Mouse (Mus musculus) adrenal gland, adult (tissue): ENCODE measurements around the gene Mipep.

ENCODE experiments used
- DNase-seq, 2 experiments: peaks; one replicate each; pipeline ENCODE4 v3.0.0; 2022 to 2023; ENCODE audit warnings: low spot score in 1 of 2; ENCODE audit not compliant: inconsistent age in 2 of 2

The Mipep gene

GRCm38 (mm10) chr14:60799762-60800728, 15.7 kb downstream of the Mipep start:
- peak in 1 of 2 experiments; percentile 71 for DNase-seq

GRCm38 (mm10) chr14:60802026-60802425, 17.7 kb downstream of the Mipep start:
- no peak for DNase-seq

DNA sequence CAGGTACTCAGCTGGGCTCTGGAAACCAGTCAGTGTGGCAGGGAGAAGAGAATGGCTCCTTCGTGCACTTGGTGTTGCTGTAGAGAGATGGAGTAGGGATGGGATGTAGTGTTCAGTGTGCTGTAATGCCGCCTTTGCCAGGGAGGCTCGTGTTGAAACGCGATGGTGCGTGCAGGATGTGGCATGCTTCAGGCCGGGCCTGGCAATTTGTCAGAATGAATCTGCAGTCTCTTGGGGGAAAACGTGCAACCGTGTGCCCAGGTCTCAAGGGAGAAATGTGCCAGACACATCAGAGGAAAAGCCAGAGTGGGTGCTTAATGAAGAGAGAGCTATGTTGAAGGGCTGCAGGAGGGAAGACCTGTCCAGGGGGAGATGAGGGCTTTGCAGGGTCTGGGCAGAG, 20.6 kb downstream of the Mipep start:
- DNase-seq: no peak

- DNase-seq: peak in 1 of 2 experiments; percentile 38
Observed at GRCm38 (mm10) chr14:60805871-60806270, 21.5 kb downstream of the Mipep start.

DNA sequence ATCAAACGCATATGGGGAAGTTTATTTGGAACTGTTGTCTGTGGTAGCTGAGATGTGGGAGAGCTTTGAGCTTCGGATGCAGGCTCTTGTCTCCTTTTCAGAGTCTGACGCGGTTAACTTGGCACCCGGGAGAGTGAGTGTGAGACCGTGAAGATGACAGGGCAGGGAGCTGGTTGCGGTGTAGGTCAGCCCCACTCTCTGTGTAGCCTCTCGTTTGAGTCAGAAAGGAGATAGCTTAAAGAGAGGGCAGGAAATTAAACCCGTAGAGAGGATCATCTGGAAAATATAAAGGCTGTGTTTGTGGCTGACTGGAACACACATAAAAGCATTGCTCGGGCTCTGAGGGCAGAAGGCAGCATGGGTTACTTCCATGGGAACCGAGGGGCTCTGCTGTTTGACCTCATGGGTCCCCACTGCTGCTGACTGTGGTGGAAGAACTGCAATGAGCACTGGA, 22.5 kb downstream of the Mipep start:
- no peak for DNase-seq

GRCm38 (mm10) chr14:60809881-60810280, 25.5 kb downstream of the Mipep start:
- DNase-seq: no peak

GRCm38 (mm10) chr14:60811547-60811946, 27.2 kb downstream of the Mipep start:
- DNase-seq: no peak

DNA sequence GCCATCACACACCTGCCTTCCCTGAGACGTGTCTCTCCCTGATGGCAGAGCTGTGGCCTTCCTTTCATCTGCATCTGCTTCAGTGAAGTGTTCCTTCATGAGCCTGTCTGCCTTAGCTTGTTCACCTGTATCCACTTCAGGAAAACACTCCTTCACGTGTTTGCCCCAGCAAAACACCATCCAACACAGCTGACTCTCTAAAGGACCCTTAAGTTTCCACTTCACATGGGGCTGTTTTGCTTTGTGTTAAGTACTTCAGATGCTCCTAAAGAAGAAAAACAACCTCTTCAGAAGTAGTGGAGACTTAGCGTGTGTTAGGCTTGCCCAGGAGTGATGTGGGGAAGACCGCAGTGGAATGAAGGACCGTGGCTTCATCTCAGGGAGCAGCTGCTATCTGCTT, 30.7 kb downstream of the Mipep start:
- DNase-seq: no peak

DNA sequence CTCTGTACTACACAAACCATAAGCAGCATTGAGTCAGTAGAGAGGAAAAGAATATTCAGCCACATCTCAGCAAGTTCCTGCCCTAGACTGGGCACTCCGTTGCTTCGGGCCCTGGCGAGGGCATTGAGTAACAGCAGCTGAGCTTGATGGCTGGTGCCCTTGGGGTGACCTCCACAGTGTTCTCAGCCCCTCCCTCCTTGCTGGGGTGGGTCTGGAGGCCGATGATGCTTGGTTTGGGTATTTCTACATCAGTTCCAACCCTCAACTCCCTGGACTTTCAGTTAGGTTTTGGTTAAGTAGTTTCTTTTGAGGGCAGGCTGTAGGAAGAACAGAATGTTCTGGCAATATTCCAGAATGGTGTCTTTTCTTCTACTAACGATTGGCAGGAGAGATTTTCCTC, 33.7 kb downstream of the Mipep start:
- DNase-seq: peak; percentile 51 to 73

- no peak for DNase-seq
Observed at GRCm38 (mm10) chr14:60830096-60830495, 45.7 kb downstream of the Mipep start.

DNA sequence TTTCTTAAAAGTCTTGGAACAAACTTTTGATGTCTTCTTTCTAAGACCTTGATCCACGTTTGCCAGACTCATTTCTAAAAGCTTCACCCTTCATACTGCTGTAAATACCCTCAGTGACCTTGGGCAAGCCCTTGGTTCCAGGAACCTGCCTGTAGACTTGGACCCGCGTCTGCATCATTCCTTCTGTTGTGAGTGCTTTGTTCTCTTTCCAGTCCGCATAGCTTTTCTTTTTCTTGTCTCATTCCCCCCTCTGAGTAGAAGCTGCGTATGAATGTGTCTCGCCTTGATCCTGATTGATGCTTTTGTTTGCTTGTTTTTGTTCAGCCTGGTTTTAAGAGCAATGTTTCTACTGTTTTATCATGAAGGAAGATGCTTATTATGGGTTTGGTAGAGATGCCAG, 52.3 kb downstream of the Mipep start:
- peak in 1 of 2 experiments; percentile 64 for DNase-seq

DNA sequence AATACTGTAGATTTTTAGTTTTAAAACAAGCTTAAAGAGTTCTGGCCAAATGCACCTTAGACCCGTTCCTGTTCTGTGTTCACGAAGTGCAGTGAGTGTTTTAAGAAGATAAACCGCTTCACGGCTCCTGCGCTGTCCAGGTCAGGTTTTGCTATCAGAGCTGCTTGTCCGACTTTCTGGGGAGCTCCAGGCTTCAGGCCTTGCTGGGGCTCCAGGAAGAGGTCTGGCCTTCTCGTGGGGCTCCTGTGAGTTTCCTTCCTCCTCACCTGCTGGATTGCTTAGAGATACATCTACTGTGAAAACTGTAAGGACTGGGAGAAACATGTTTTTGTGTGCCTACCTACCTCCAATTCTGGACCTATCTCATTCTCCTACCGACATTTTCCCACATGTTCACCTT, 55.3 kb downstream of the Mipep start:
- peak in 1 of 2 experiments; percentile 59 for DNase-seq

GRCm38 (mm10) chr14:60841977-60842659, 57.7 kb downstream of the Mipep start:
- no peak for DNase-seq

- no peak for DNase-seq
Observed at GRCm38 (mm10) chr14:60843596-60843995, 59.2 kb downstream of the Mipep start.

GRCm38 (mm10) chr14:60845261-60846045, 61.1 kb downstream of the Mipep start:
- DNase-seq: no peak

DNA sequence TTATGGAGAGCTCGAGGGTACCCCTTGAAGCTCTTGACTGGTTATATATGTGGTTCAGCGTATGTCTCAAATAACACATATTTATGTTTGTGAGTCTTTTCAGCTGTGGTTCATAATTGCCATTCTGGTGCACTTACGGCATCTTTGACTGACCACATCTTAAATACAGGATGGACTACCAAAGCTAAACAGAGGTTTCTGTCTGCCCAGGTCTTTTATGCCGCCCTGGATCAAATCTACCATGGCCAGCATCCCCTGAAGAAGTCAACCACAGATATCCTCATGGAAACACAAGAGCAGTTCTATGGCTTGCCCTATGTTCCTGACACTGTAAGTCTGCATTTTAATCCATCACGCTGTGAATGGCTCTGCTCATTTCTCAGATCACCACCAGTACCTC, 61.8 kb downstream of the Mipep start:
- DNase-seq: no peak

GRCm38 (mm10) chr14:60848194-60848593, 63.8 kb downstream of the Mipep start:
- DNase-seq: no peak

GRCm38 (mm10) chr14:60850101-60850500, 65.7 kb downstream of the Mipep start:
- DNase-seq: peak; percentile 14 to 47

DNA sequence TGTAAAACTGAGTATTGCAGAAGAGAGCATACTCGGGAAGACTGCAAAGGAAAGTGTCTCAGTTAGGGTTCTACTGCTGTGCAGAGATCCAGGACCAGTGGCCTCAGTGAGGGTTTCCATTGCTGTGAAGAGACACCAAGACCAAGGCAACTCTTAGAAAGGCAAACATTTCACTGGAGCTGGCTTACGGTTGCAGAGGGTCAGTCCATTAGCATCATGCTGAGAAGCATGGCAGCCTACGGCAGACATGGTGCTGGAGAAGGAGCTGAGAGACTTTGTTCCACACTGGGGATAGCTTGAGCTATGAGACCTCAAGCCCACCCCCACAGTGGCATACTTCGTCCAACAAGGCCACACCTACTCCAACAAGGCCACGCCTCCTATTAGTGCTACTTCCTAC, 67.3 kb downstream of the Mipep start:
- DNase-seq: no peak

DNA sequence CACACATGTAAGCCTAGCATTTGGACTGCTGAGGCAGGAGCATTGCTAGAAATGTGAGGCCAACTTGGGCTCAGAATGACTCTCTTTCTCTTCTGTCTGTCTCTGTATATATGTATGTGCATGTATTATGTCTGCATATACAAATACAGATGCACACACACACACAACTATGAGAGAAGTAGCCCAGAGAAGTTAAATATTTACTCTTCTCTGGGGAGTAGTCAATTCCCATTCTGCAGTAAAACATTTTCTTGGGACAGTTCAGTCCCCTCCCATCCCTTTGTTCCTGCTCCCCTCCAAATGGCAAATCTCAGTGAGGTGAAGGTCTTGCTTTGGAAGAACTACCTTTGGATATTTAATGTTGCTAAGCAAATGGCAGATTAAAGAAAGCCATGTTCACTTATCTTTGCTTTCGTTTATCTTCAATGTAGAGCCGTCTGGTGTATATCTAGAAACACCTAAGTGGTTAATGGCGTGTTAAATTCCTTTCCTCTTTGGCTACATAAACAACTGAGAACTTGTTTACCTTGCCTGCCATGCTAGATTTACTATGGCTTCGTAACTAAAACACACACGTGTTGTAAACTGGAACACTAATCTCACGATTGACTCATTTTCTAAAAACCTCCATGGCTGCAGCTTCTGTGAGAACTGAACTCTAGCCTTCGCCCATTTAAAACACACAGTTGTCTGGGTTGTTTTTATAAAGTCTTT, 72.0 kb downstream of the Mipep start:
- DNase-seq: no peak

- no peak for DNase-seq
Observed at GRCm38 (mm10) chr14:60856913-60857300, 72.5 kb downstream of the Mipep start.
